Mouse (Mus musculus): ENCODE results near the gene Srgap2.

The Srgap2 gene

GRCm38 (mm10) chr1:131245926-131246325 is 281.2 kb downstream of the Srgap2 start:
- DNase-seq (ENCODE audit: low spot score): peak; percentile 54

- peak; percentile 85 for DNase-seq (ENCODE audit: low spot score)
These were observed 281.9 kb downstream of the Srgap2 start, which contains the start of gene Rassf5 for GRCm38 (mm10) chr1:131245089-131245856. Gene Rassf5 (minus strand): TSS chr1:131245258.

DNA sequence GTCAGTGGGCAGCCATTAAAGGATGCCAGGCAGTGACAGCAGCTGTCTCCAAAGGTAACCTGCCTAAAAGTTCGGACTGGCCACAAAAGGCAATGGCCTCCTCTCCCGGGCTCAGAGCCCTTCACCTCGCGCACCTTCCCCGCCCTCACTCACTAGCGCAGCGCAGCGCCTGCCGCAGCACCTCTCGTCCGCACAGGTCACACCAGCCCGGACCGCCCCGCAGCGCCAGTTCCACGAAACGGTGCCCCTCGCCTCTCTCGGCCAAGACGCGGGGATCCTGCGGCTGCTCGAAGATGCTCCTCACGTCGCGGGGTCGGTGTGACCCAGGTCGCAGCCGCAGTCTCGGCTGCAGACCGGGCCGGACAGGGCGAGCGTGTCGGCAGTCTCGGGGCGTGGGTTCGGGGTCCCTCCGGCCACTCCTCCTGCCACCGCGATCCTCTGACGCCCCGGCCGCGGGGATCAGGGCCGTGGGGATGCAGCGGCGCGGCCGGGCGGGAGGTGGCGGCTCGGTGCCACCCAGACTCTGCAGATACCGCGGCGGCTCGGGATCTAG is 282.5 kb downstream of the Srgap2 start:
- peak; percentile 38 for DNase-seq (ENCODE audit: low spot score)

GRCm38 (mm10) chr1:131242956-131243355 is 284.2 kb downstream of the Srgap2 start:
- no peak for DNase-seq (ENCODE audit: low spot score)

DNA sequence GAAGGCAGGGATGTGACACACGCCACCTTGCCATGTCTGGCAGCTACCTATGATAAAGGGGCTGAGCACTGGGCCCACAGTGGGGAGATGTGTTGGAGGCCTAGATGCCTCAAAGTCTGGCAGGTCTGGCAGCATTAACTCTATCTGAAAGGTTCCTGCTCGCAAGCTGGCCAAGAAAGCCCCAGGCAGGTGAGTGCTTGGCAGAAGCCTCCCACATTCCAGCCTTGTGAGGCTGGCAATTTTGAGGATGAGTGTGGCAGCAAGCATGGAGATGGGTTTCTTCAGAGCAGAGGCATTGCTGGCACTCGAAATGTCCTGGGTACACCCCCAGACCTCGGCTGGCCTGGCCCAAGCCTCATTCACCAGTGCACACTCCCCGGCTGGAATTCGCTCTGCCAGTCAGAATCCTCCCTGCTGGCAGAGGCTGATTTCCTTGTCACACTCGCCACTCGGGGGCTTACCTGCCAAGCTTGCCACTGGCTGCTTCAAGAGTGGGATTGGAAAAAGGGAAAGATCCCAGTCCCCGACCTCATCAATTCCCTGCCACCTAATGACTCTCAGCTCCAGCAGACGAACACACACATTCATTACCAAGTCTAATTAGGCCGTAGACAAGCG is 287.5 kb downstream of the Srgap2 start:
- no peak for DNase-seq (ENCODE audit: low spot score)

GRCm38 (mm10) chr1:131238931-131239381 is 288.2 kb downstream of the Srgap2 start:
- DNase-seq (ENCODE audit: low spot score): peak; percentile 50

DNA sequence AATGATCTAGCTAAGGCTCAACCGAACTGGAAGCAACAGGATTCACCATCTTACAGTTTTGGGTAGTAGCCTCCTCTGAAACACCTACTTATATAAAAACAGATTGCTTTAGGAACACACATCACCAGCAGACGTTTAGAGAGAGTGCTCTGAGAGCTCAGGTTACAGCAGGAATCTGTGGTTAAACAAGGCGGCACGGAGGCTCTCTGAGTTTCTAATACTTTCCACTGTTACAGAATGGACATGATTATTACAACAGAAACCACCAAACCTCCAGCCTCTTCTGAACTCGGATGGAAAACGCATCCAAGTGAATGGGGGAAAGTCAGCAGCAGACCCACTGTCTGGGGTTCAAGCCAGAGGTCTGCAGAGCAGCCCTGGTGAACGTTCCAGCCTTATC is 291.1 kb downstream of the Srgap2 start:
- no peak for DNase-seq (ENCODE audit: low spot score)
